Mouse (Mus musculus) left cerebral cortex, postnatal 14 days (tissue): ENCODE results near the gene Depp1. TPM values are rescaled to one million over a fixed set of nuclear protein-coding genes. Genes with fewer than 3 reads are reported as not detected.

Source experiments
- DNase-seq, 2 experiments: peaks; one replicate each; pipeline ENCODE4 v3.0.0; 2021 to 2022; ENCODE audit warnings: low spot score in 2 of 2, mixed read lengths in 1 of 2
- intact Hi-C: fragments of 180-260 bp; cut with DNase I; formaldehyde crosslinking; loops from one replicate; pipeline ENCODE4 v1.15.1; 2025
- total RNA-seq, 2 experiments: library from RNA; stranded (reverse); gene quantifications; 2 replicates each; pipeline ENCODE4 v1.2.3; 2021

The Depp1 gene
- total RNA-seq, 2 experiments from 2014 or later, result 2.5 to 12.4 TPM

- intact Hi-C loops, result no loop called here
- DNase-seq, result no peak
Observed at GRCm38 (mm10) chr6:116643881-116644280, 6.5 kb upstream of the Depp1 start.

GRCm38 (mm10) chr6:116644335-116644734 is 6.1 kb upstream of the Depp1 start:
- DNase-seq, result no peak
- intact Hi-C loops, result no loop called here

- DNase-seq, result no peak
- intact Hi-C loops, result no loop called here
Observed at GRCm38 (mm10) chr6:116647763-116648162, 2.6 kb upstream of the Depp1 start.

GRCm38 (mm10) chr6:116649811-116650210 is 598 bp upstream of the Depp1 start:
- intact Hi-C loops, result loop anchor here (5.0 kb wide), 3 partner anchors 47 to 1177 kb away; no protein-coding TSS in a partner anchor

GRCm38 (mm10) chr6:116651437-116652118 is 1.2 kb downstream of the Depp1 start:
- intact Hi-C loops, result loop anchor here (5.0 kb wide), 3 partner anchors 46 to 1176 kb away; no protein-coding TSS in a partner anchor

More at GRCm38 (mm10) chr6:116649811-116650210, 598 bp upstream of the Depp1 start:
- no peak for DNase-seq

GRCm38 (mm10) chr6:116653191-116653590 is 2.8 kb downstream of the Depp1 start:
- intact Hi-C loops, result loop anchor here (5.0 kb wide), 3 partner anchors 44 to 1174 kb away; no protein-coding TSS in a partner anchor
- DNase-seq, result no peak

More at GRCm38 (mm10) chr6:116651437-116652118, 1.2 kb downstream of the Depp1 start:
- no peak for DNase-seq

GRCm38 (mm10) chr6:116653684-116654454 is 3.5 kb downstream of the Depp1 start:
- intact Hi-C loops, result loop anchor here (5.0 kb wide), 3 partner anchors 43 to 1173 kb away; no protein-coding TSS in a partner anchor
- peak; percentile 83 to 85 for DNase-seq

- no peak for DNase-seq
- intact Hi-C loops, result no loop called here
Observed at GRCm38 (mm10) chr6:116663364-116663763, 13.0 kb downstream of the Depp1 start.

GRCm38 (mm10) chr6:116664031-116664430 is 13.6 kb downstream of the Depp1 start:
- intact Hi-C loops, result no loop called here
- DNase-seq, result no peak

GRCm38 (mm10) chr6:116664830-116665229 is 14.4 kb downstream of the Depp1 start:
- no peak for DNase-seq
- intact Hi-C loops, result no loop called here

GRCm38 (mm10) chr6:116666085-116666750 is 15.8 kb downstream of the Depp1 start:
- intact Hi-C loops, result no loop called here
- no peak for DNase-seq

GRCm38 (mm10) chr6:116666892-116667291 is 16.5 kb downstream of the Depp1 start:
- DNase-seq, result no peak
- intact Hi-C loops, result no loop called here

- intact Hi-C loops, result no loop called here
Observed at GRCm38 (mm10) chr6:116667382-116667781, 17.0 kb downstream of the Depp1 start.

GRCm38 (mm10) chr6:116668682-116669470 is 18.5 kb downstream of the Depp1 start:
- intact Hi-C loops, result no loop called here
- DNase-seq, result no peak

More at GRCm38 (mm10) chr6:116667382-116667781, 17.0 kb downstream of the Depp1 start:
- DNase-seq, result no peak

- no peak for DNase-seq
- intact Hi-C loops, result no loop called here
Observed at GRCm38 (mm10) chr6:116670144-116670543, 19.7 kb downstream of the Depp1 start.

GRCm38 (mm10) chr6:116671031-116671430 is 20.6 kb downstream of the Depp1 start:
- intact Hi-C loops, result no loop called here
- no peak for DNase-seq

GRCm38 (mm10) chr6:116671768-116672167 is 21.4 kb downstream of the Depp1 start:
- intact Hi-C loops, result no loop called here

GRCm38 (mm10) chr6:116672349-116672748 is 21.9 kb downstream of the Depp1 start:
- no peak for DNase-seq
- intact Hi-C loops, result no loop called here

More at GRCm38 (mm10) chr6:116671768-116672167, 21.4 kb downstream of the Depp1 start:
- DNase-seq, result no peak
